Mouse (Mus musculus): ENCODE measurements around the gene Olfr1323.

The Olfr1323 gene

DNA sequence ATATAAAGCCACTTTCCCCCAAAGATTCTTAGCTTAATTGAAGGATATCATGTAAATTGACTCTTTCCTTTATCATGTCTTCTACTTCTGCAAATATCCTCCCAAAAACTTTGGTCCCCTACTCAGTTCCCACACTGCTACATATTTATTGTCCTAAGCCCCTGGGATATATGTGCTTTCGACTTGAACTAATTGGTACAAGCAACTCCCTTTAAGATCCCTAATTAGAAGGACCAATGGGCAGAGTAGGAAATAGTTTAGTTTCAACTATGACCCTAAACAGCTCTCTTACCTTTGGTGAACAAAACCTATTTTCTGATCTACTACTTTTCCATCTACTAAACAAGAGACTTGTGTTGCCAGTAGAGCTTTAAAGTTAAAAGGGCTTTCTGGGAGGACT is at the start of gene Olfr1323:
Gene Olfr1323, minus strand, starts transcription at position 101 of the 400 bp plus-strand sequence.
- DNase-seq (ENCODE audit: extremely low read depth, insufficient read length, low spot score) = no peak

DNA sequence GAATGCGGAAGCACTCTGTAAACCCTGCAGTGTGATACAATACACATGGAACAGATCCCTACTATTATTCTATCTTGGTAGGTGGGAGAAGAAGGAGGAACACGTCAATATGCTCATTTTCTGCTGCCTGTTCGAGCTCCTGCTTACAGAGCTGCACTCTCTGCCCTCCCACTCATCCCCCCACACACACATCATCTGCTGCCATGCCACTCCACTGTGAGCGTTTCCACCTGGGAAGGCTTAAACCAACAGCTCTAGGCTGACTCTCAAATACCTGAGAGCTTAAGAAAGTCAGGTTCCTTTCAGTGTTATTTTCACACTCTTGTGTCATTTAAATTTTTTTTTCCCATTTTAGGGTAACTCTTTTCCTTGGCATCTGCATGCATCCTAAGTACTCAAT is 6.9 kb downstream of the Olfr1323 start:
- DNase-seq (ENCODE audit: extremely low read depth, insufficient read length, low spot score) = no peak

All from 3134 (cell line).